Mouse (Mus musculus) liver (tissue): ENCODE data around the gene Tcap.
A peak's percentile ranks its signal among the peaks of the same experiment; 100 is the strongest.
"Not testable (repeated sequence)": the region's sequence is repeated elsewhere in the genome, so short reads cannot be mapped to it uniquely, and the experiment has no call there.

Experiments used
- DNase-seq: peaks from one replicate; pipeline ENCODE4 v3.0.0-alpha.2; 2020; ENCODE audit warnings: mixed read lengths

Tcap gene

DNA sequence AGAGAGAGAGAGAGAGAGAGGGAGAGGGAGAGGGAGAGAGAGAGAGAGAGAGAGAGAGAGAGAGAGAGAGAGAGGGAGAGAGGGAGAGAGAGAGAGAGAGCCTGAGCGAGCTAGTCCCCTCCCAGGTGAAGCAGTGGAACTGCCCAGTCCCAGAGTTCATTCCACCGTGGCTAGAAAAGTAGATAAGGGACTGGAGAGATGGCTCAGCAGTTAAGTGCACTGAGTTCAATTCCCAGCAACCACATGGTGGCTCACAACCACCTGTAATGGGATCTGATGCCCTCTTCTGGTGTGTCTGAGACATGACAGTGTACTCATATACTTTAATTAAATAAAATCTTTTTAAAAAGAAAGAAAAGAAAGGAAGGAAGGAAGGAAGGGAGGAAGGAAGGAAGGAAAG lies 1.2 kb upstream of the Tcap start:
- DNase-seq, result not testable (repeated sequence)

DNA sequence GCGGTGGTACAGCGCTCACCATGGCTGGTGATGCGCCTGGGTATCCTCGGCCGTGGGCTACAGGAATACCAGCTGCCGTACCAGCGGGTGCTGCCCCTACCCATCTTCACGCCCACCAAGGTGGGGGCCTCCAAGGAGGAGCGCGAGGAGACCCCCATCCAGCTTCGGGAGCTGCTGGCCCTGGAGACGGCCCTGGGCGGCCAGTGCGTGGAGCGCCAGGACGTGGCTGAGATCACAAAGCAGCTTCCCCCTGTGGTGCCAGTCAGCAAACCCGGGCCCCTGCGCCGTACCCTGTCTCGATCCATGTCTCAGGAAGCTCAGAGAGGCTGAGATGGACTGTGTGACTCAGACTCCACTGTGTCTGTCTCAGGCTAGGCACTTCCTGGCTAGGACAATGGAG lies 605 bp downstream of the Tcap start:
- no peak for DNase-seq

DNA sequence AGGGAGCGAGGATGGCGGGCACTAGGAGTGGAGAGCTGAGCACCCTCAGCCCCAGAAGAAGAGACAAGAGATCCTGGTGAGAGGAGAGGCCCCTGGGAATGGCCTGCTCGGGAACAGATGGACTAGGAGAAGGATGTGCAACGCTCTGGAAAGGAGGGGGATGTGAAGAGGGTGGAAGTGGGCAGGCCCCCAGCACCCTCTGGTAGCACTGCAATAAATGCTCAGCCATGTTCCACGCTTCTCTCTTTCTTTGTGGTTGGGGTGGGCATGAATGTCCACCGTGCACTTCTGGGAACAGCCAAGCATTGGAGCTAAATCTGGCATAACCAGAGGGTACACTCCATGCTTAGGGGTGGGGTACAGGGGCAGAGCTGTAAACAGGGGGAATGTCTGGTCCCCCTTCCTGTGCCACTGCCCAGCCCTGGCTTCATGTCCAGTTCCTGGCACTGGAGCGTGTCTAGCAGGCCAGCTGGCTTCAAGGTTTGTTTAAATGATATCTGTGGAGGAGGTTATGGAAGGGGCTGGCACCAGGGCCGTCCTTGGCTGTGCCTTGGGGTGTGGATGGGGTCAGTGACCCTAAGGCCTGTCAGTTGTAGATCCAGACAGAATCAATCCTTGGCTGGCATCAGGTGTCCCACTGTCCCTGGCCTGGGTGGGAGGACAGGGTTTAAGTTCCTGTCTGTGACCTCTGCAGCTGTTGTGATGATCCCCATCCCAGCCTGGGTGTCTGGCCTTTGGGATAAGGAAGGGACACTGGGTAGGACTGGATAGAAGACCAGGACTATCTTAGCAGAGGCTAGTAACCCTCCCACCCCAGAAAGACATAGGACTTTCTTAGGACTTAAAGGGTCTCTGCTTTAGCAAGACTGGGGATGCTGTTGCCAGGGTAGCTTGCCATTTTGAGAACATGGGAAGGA lies 1.4 kb downstream of the Tcap start:
- no peak for DNase-seq

DNA sequence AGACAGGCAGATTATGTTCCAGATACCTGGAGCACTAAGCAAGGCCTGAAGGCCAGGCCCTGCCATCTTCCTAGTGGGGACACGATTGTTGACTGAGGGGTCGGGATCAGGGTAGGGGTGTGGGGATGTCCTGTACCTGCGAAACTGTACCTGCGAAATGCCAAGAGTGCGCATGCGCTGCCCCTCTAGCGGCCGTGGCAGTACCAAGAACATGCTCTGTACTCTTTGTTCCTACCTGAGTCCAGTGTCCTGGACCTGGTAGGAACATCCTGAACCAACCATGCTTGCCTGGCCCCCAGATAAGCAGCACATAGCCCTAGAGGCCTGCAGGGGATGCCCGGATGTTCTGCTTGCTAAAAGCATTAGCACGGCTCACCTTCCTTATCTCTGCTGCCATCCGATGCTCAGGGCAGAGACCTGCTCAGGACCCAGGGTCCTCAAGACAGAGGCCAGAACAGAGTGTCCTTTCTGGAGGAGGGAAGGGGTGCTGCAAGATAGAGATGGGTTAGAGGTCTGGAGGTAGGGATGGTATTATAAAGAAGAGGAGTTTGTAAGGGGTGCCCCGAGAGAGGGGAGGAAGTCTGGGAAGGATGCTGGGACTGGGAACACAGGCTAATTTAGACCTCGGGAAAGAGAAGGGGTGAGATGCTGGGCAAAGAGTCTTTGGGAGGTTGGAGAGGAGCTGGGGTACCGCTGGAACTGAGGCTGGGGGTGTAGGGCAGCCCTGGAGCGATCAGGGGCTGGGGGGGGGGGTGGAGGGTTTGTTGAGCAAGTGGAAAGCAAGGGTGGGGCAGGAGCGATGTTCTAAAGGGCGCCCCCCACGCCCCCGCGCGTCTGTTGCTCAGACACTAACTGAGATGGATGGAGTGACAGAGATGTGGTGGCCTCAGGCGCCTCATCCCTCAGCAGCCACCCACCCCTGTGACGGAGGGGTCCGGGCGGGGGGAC lies 2.3 kb downstream of the Tcap start, which contains the start of gene Pnmt:
Gene Pnmt (plus strand): TSS at position 813 of the 948 bp plus-strand sequence.
- no peak for DNase-seq

DNA sequence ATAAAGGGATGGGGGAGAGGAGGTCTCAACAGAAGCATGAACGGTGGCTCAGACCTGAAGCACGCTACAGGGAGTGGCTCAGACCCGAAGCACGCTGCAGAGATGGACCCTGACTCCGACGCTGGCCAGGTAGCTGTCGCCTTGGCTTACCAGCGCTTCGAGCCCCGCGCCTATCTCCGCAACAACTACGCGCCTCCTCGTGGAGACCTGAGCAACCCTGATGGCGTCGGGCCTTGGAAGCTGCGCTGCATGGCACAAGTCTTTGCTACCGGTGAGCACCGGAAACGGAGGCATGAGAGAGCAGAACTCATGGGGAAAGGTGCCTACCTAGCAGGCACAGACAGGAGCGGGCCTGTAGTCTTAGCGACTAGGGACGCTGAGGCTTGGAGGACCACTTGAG lies 3.0 kb downstream of the Tcap start:
- DNase-seq, result no peak

DNA sequence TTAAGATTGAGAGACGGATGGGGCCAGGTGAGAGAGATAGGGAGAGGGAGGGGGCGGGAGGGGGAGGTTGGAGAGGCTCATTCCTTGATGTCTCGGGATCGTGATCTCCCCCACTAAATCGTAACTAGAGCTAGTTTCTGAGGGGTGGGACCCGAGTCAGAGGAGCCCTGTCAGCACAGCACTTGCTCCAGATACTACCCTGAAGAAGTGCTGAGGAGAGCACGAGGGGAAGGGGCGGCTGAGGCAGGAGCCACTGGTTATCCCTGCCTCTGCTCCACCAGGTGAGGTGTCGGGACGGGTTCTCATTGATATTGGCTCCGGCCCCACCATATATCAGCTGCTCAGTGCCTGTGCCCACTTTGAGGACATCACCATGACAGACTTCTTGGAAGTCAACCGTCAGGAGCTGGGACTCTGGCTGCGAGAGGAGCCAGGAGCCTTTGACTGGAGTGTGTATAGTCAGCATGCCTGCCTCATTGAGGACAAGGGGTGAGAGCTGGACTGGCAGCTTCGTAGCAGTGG lies 3.5 kb downstream of the Tcap start:
- no peak for DNase-seq

DNA sequence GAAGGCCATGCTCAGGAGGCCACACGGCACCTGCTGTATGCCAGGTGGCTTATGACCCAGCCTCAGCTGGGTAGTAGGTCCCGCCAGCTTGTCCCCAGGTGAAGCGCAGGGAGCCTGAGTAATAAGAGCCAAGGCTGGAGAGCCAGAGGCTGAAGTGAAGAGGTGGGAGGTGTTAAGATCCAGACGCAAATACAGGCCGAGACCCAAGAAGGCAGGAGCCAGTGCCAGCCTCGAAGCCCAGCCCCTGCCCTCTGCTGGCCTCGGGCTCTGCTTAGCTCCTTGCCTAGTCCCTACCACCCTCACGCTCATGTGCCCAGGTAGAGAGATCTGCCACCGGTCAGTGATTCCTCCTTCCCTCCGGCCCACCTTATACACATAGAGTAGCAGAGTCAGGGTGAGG lies 4.7 kb downstream of the Tcap start:
- DNase-seq, result no peak

DNA sequence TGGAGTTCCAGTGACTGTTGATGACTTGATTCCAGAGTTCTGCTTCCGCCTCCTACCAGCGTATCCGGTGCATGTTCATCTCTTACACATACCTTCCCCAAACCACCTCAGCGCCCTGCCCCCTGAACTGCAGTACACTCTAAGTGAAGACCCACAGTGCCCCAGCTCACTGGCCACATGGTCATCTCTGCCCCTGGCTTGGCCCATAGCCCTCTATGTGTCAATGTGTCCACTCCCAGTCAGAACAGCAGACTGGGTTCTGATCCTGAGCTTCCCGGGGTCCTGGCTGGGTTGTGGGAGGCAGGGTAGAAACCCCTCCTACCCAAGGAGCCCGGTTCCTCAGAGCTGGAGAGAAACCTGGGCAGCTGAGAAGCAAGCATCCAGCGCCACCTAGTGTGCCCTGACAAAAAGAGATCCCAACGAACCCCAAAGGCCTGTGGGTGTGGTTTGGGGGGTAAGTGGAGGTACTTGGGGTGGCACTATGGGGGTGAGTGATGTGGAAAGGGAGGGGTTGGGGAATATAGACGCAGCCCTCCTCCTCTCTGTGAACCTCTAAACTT lies 5.7 kb downstream of the Tcap start:
- peak; percentile 48 for DNase-seq

DNA sequence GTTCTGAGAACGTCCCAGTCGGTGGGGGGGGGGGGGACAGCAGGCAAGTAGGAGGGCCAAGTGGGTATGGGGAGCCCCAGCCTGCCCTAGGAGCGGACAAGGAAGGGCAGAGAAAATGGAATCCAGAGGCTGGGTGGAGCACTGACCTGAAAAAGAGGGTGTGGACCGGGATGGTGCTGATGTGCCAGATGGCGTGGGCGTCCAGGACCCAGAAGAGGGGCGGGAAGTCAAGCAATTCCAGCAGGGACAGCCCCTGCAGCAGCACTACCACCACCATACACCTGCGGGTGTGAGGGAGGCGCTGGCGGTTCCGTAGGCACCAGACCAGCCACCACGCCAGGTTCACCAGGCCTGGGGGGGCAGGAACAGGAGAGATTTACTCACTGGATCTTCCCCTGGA lies 6.5 kb downstream of the Tcap start:
- no peak for DNase-seq

DNA sequence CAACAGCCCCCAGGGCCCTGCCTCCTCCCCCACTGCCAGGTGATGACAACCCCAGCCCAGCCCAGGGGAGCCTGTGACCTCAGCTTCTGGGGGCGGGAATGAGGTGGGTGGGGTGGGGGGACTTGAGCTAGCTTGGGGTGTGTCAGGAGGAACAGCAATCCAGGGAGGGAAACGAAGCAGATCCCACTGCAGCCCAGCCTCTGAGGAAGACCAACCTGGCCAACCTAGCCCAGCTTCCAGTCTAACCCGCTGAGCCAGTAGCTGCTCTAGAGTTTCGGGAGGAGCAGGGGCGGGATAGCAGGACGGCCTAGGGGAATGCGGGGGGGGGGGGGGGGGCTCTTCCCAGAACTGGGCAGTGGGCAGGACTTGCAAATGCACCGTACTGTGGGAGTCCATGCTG lies 8.4 kb downstream of the Tcap start:
- no peak for DNase-seq

DNA sequence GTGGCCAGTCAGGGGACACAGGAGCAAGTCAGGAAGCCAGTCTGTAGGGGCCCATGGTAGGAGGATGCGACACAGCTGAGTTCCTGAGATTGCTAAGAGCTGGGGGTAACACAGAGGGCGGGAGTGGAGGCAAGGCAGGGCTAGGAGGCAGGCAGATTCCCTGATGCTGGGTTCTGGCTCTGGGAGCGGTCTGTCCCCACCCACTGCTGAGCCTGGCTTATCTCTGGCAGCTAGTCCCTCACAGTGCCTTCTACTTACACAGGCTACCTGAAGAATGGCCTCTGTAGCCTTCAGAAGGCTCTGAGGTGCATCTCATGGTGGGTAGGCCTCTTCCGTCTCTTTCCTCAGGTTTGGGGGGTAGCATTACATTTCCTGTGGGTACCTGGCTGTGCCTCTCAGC lies 9.0 kb downstream of the Tcap start:
- peak; percentile 77 for DNase-seq

DNA sequence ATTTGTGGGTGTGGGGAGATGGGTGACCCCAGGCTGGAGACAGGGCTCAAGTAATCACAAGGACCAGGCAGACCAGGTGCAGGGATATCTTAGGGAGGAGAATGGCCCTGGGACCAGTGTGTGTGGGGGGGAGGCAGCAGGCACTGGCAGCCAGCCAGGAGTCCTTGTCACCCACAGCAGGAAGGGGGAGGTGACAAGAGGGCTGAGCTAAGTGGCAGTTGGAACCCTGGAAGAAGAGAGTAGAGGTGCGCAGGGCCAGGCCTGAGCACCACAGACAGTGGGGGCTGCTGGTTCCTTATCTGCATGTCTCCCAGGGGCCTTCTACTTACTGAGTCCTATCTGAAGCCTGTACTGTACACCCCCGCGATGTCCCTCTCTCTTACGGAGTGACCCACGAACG lies 9.7 kb downstream of the Tcap start:
- DNase-seq, result peak; percentile 79

DNA sequence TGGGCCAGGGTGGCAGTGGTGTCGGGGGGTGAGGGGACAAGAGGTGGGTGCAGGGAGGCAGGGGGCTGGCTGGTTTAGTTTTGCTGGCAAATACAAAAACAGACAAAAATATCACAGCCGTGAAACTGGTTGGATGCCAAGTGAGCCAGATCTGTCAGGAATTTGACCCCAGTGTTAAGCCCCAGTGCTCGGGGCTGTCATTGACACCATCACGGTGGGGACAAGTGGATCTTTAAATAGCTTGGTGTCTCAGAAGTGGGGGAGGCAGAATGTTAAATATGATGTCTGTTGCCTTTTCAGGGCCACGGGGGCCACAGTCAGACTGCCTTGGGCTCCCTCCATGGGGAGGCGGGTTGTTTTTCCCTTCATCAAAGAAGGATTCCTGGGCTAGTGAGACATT lies 10.7 kb downstream of the Tcap start:
- DNase-seq, result no peak

DNA sequence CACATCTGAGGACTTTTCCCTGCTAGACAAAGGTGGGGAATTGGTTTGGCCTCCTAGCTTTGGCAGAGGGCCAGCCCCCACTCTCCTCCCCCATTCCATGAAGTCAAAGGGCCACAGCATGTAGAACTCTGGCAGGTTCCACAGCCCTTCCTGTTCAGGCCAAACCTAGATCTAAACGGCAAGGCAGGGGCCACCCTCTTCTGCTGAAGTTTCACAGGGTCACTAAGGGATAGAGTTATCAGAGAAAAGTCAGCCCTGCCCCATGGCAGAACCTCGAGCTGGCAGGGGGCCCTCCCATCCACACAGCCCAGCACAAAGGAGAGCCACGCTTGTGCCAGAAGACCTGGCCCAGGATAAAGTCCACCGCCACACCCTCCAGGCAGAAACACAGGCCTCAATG lies 11.4 kb downstream of the Tcap start:
- DNase-seq, result peak; percentile 55

DNA sequence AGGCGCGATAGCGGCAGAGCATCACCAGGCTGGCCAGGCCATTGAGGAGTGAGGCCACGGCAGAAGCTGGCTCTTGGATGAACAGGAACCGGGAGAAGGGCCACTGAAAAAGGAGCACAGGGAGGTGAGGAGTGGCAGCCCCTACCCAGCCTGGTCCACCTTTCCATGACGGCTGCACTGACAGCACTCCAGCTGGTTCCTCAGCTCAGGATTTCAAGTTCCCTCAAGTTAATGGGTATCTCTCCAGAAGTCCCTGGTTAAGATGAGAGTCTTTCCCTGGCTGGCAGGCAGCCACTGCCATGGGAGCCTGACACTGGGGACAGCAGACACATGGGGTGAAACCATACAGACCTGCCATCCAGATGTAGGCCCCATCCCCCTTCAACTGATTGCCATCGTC lies 14.3 kb downstream of the Tcap start:
- no peak for DNase-seq

DNA sequence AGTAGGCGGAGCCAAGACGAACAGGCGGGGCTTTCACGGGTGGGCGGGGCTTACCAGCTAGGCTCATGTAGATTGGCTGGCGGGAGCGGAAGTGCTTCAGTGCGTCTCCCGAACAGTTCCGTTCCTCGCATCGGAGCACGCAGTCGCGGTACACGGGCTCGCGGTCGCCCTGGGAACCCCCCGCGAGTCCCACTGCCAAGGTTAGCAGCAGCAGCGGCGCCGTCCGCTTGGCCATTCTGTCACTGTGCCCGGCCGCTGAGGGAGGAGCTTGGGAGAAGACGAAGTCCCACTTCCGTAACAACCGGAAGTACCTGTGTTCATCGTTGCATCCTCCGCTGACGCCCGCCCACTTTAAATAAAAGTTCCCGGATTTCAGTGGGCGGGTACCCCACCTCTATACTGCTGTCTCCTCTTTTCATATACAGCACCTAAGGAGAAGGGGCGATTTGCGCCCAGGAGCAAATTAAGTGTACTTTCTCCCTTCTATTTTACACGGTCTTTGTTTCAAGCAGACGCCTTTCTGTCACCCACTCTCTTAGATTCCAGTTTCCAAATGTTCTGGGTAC lies 16.6 kb downstream of the Tcap start, which contains the start of gene Pgap3:
Gene Pgap3 (minus strand): TSS at position 330 of the 566 bp plus-strand sequence.
- DNase-seq, result peak; percentile 91

DNA sequence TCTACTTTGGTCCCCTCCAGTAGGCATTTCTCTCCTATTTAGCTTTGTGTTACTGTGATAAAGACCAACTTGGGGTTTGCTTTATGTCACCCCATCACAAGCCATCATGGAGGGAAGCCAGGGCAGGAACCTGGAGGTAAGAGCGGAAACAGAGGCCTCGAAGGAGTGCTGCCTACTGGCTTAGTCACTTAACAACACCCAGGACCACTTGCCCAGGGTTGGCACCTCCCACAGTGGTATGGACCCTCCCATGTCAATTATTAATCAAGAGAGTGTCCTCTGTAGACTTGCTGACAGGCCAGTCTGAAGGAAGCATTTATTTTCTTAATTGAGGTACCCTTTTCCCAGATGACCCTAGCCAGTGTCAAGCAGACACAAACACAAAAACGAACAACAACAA lies 17.2 kb downstream of the Tcap start:
- DNase-seq, result no peak

DNA sequence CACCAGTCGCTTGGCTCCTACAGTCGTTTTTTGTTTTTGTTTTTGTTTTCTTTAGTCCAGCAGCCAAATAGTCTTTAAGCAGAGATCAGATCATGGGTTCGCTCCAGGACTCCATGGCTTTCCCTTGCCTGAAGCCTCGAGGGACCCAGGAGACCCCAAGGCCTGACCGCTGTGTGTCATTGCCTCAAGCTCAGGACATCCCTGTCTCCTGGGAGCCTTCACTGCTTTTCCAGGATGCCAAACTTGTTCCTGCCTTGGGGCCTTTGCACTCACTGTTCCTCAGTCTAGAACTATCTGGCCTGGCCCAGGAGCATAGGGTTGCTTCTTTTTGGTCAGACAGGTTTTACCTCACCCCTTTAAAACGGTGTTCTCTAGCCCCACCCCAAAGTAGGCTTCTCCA lies 23.0 kb downstream of the Tcap start:
- DNase-seq, result no peak

DNA sequence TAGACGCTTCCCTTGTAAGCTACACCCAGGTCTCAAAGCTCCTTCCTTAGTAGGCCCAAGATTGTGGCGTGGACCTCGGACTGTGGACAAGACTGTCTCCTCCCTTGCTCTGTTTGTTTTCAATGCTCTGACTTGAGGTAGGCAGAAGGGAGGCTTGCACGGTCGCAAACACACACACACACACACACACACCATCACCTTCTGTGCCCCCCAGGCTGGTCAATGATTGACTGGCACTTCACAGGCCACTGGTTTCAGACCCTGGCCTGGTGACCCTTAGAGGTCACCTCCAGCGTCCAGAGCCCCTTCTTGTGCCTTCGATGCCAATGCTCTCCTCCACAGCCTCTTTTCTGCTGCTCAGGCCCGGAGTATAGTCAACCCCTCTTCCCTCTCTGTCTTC lies 25.3 kb downstream of the Tcap start:
- no peak for DNase-seq

DNA sequence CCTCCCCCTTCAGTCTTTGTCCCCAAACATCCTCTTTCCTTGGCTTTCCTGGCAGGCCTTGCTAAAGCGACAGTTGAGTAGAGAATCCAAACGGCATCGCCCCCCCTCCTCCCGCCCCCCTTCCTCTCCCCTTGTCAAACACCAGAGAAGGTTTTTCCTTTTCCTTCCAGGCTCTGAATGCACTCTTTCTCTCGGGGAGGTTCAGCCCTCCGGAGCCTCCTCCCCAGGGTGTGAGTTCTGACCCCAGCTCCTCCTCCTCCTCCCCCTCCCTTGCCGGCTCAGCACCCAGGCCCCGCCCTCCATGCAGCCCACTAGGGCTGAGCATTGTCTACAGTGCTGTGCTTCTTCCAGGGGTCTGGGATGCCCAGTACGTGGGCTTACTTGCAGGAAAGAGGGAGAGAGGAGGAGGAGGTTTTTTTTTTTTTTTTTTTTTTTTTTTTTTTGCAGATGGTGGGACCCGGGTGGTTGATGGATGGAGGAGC lies 25.8 kb downstream of the Tcap start:
- peak; percentile 44 for DNase-seq

DNA sequence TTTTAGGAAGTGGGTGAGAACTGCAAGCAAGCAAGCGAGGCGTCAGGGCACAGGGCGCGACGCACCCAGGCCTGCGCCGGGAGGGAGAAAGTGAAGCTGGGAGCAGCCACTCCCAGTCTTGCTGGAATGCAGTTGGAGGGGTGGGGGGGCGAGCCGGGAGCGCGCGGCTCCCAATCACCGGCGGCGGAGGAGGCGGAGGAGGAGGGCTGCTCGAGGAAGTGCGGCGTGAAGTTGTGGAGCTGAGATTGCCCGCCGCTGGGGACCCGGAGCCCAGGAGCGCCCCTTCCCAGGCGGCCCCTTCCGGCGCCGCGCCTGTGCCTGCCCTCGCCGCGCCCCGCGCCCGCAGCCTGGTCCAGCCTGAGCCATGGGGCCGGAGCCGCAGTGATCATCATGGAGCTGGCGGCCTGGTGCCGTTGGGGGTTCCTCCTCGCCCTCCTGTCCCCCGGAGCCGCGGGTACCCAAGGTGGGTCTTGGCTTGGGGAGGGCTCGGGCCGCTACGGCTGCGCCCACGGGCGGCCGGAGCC lies 28.7 kb downstream of the Tcap start, which contains the start of gene Erbb2:
Gene Erbb2 (plus strand): TSS at position 198 of the 524 bp plus-strand sequence.
- DNase-seq, result peak; percentile 73

DNA sequence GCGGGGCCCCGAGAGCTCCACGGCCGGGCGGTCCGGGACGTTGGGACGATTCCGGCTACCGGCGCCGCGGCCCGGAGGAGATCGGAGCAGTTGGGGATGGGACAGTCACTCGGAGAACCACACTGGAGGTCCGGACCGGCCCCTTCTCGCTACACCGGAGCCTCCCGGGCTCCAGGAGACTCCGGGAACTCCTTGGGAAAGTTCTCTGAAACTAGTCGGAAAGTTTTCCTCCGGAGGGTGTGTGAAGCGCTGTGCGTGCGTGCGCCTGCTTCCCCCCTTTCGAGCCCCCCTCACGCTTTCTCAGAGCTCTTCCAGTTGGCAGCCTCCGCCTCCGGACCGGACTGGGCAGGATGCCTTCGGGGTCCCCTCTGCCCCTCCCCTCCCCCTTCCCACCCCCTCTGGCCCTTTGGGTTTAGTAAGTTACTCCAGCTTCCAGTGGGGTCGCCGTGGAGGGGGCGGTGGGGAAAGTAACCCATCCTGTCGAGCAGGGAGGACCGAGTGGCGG lies 29.2 kb downstream of the Tcap start:
- DNase-seq, result peak; percentile 20
